ENCODE assay signal across 8 mouse cellular contexts in genomic region chr19:47820832-47821493, GRCm38 (mm10). TPM values are rescaled to one million over a fixed set of nuclear protein-coding genes. Genes with fewer than 3 reads are reported as not detected.
DNase-seq lines count a peak whose midpoint lies in the region; ATAC-seq and TF ChIP-seq lines count a peak whose summit lies in the region.

No protein-coding gene starts in this region.

- H3K9me3 ChIP-seq in liver, embryonic 12.5 days (replicated peaks): no peaks in the 10 kb centered on the region
- no peaks in the 10 kb centered on the region for H3K9me3 ChIP-seq in kidney, embryonic 16.5 days (ENCODE audit: low read length)
- no peaks in the 10 kb centered on the region for H3K9me3 ChIP-seq in liver, embryonic 11.5 days (ENCODE audit: control insufficient read depth, low read length)
- no peaks in the 10 kb centered on the region for H3K9me3 ChIP-seq in neural tube, embryonic 11.5 days (ENCODE audit: control insufficient read depth, low read length)
- H3K9me3 ChIP-seq in stomach, postnatal 0 days (ENCODE audit: control insufficient read depth, low read length): no peaks in the 10 kb centered on the region

- DNase-seq in liver: peak; percentile 68
- peak; percentile 85 to 86 for DNase-seq in cerebellum, postnatal 14 days
- DNase-seq in gastrocnemius, adult 18-20 months (ENCODE audit: low spot score): peak; percentile 70
- peak; percentile 57 for DNase-seq in liver, embryonic 11.5 days (ENCODE audit: low spot score)
- DNase-seq in neural tube, embryonic 11.5 days (ENCODE audit: low spot score): peak; percentile 75
- DNase-seq in stomach, postnatal 0 days (ENCODE audit: low spot score): peak; percentile 79

- peak; percentile 81 for TF ChIP-seq CTCF in stomach, postnatal 0 days (IDR thresholded peaks at IDR 0.05; ENCODE audit: low read depth)

- no peak overlapping the region for H3K9ac ChIP-seq in liver, embryonic 12.5 days
- no peak overlapping the region for H3K9ac ChIP-seq in kidney, embryonic 16.5 days (replicated peaks; ENCODE audit: low read length)
- no peak overlapping the region for H3K9ac ChIP-seq in liver, embryonic 11.5 days (ENCODE audit: low read depth, low read length)
- no peak overlapping the region for H3K9ac ChIP-seq in neural tube, embryonic 11.5 days (ENCODE audit: low read length)
- no peak overlapping the region for H3K9ac ChIP-seq in stomach, postnatal 0 days (ENCODE audit: low read length)

- H3K27ac ChIP-seq in liver, embryonic 12.5 days: no peak overlapping the region
- H3K27ac ChIP-seq in kidney, embryonic 16.5 days (ENCODE audit: low read length): no peak overlapping the region
- H3K27ac ChIP-seq in liver, embryonic 11.5 days (ENCODE audit: low read depth, low read length): no peak overlapping the region
- H3K27ac ChIP-seq in neural tube, embryonic 11.5 days (ENCODE audit: low read depth, low read length): no peak overlapping the region
- H3K27ac ChIP-seq in stomach, postnatal 0 days (replicated peaks): no peak overlapping the region

- no peaks in the 10 kb centered on the region for H3K4me1 ChIP-seq in liver, embryonic 12.5 days
- H3K4me1 ChIP-seq in kidney, embryonic 16.5 days (ENCODE audit: insufficient read depth, low read length): peaks cover 3% of the 10 kb centered on the region; the same call in 1 of the 2 replicates
- H3K4me1 ChIP-seq in liver, embryonic 11.5 days (replicated peaks; ENCODE audit: control insufficient read depth, insufficient read depth, low read length): no peaks in the 10 kb centered on the region
- H3K4me1 ChIP-seq in neural tube, embryonic 11.5 days (ENCODE audit: control insufficient read depth, insufficient read depth, low read length): no peaks in the 10 kb centered on the region
- no peaks in the 10 kb centered on the region; the same call in 1 of the 2 replicates for H3K4me1 ChIP-seq in stomach, postnatal 0 days (replicated peaks; ENCODE audit: control insufficient read depth, insufficient read depth)

- 19% methylated on average over 8 of the region's 9 CpGs for WGBS in liver, embryonic 12.5 days (ENCODE audit: insufficient replicate concordance)
- WGBS in kidney, embryonic 16.5 days: 26% methylated on average over 8 of the region's 9 CpGs
- 18% methylated on average over 8 of the region's 9 CpGs for WGBS in liver, embryonic 11.5 days
- 23% methylated on average over 7 of the region's 9 CpGs for WGBS in neural tube, embryonic 11.5 days
- 20% methylated on average over 8 of the region's 9 CpGs for whole genome bisulfite sequencing in stomach, postnatal 0 days

- H3K4me3 ChIP-seq in liver, embryonic 12.5 days: no peak overlapping the region
- no peak overlapping the region for H3K4me3 ChIP-seq in kidney, embryonic 16.5 days (ENCODE audit: low read length)
- no peak overlapping the region for H3K4me3 ChIP-seq in liver, embryonic 11.5 days (ENCODE audit: low read depth, low read length)
- H3K4me3 ChIP-seq in neural tube, embryonic 11.5 days (ENCODE audit: low read depth, low read length): no peak overlapping the region
- H3K4me3 ChIP-seq in stomach, postnatal 0 days (ENCODE audit: low read depth, low read length): no peak overlapping the region

- peaks cover 14% of the 10 kb centered on the region for H3K27me3 ChIP-seq in liver, embryonic 12.5 days (replicated peaks)
- H3K27me3 ChIP-seq in kidney, embryonic 16.5 days (ENCODE audit: insufficient read depth, low read length): peaks cover 13% of the 10 kb centered on the region
- H3K27me3 ChIP-seq in liver, embryonic 11.5 days (replicated peaks; ENCODE audit: control insufficient read depth, insufficient read depth, low read length): peaks cover 3% of the 10 kb centered on the region; the same call in 1 of the 2 replicates
- no peaks in the 10 kb centered on the region for H3K27me3 ChIP-seq in neural tube, embryonic 11.5 days (ENCODE audit: control insufficient read depth, insufficient read depth, low read length)
- no peaks in the 10 kb centered on the region for H3K27me3 ChIP-seq in stomach, postnatal 0 days (ENCODE audit: control insufficient read depth, insufficient read depth, low read length)

- no peak for TF ChIP-seq EP300 in stomach, postnatal 0 days (optimal IDR thresholded peaks at IDR 0.05)

- H3K4me2 ChIP-seq in liver, embryonic 12.5 days: no peak overlapping the region
- 0 out of 2 replicates have a peak overlapping the region, but pooled peaks have one; percentile 10 for H3K4me2 ChIP-seq in kidney, embryonic 16.5 days (replicated peaks; ENCODE audit: low read depth, low read length)
- no peak overlapping the region for H3K4me2 ChIP-seq in liver, embryonic 11.5 days
- no peak overlapping the region for H3K4me2 ChIP-seq in neural tube, embryonic 11.5 days (ENCODE audit: low read depth)
- H3K4me2 ChIP-seq in stomach, postnatal 0 days (replicated peaks; ENCODE audit: low read depth): no peak overlapping the region

- no peak for ATAC-seq in liver, embryonic 12.5 days
- ATAC-seq in kidney, embryonic 16.5 days (ENCODE audit: low FRiP score, low TSS enrichment): no peak
- ATAC-seq in liver, embryonic 11.5 days (replicated peaks; ENCODE audit: low FRiP score): no peak
- no peak for ATAC-seq in neural tube, embryonic 11.5 days (ENCODE audit: insufficient read depth, low FRiP score, low TSS enrichment)
- peak; percentile 56 for ATAC-seq in stomach, postnatal 0 days (ENCODE audit: low FRiP score, low TSS enrichment)

- H3K36me3 ChIP-seq in liver, embryonic 12.5 days: no peaks in the 10 kb centered on the region
- H3K36me3 ChIP-seq in kidney, embryonic 16.5 days (ENCODE audit: insufficient read depth, low read length): no peaks in the 10 kb centered on the region
- no peaks in the 10 kb centered on the region for H3K36me3 ChIP-seq in liver, embryonic 11.5 days (ENCODE audit: control insufficient read depth, insufficient read depth, low read length)
- no peaks in the 10 kb centered on the region for H3K36me3 ChIP-seq in neural tube, embryonic 11.5 days (ENCODE audit: control insufficient read depth, insufficient read depth, low read length)
- no peaks in the 10 kb centered on the region for H3K36me3 ChIP-seq in stomach, postnatal 0 days (ENCODE audit: control insufficient read depth, insufficient read depth, low read length)

RNA-seq across cellular contexts. Expression of gene Gsto1, which starts 33.8 kb away (rescaled TPM):
- 119 and 123 TPM in 2 replicates for polyA plus RNA-seq in liver, embryonic 12.5 days (2016; fragmentation: Nextera tagmentation; extraction: Ambion mirVana)
- 10 to 100 TPM; 56.6 to 57.8 TPM for total RNA-seq in gastrocnemius, adult 18-20 months (2021)
- 130 and 134 TPM in 2 replicates for polyA plus RNA-seq in kidney, embryonic 16.5 days (2015; fragmentation: Nextera tagmentation; extraction: Ambion mirVana)
- 183 and 195 TPM in 2 replicates for polyA plus RNA-seq in liver, embryonic 11.5 days (2014; fragmentation: Nextera tagmentation; extraction: Ambion mirVana)
- polyA plus RNA-seq in neural tube, embryonic 11.5 days (2014; fragmentation: Nextera tagmentation; extraction: Ambion mirVana): 130 and 136 TPM in 2 replicates
- 3,153 and 3,669 TPM in 2 replicates for polyA plus RNA-seq in stomach, postnatal 0 days (2015; fragmentation: Nextera tagmentation; extraction: Ambion mirVana)

RNA-seq across cellular contexts. Expression of gene Gsto2, which starts 44.4 kb away (rescaled TPM):
- polyA plus RNA-seq in liver, embryonic 12.5 days (2016; fragmentation: Nextera tagmentation; extraction: Ambion mirVana): 0.29 and 0.31 TPM in 2 replicates
- total RNA-seq in gastrocnemius, adult 18-20 months (2021): under 1 TPM; 0.25 to 0.66 TPM
- 1.1 and 1.4 TPM in 2 replicates for polyA plus RNA-seq in kidney, embryonic 16.5 days (2015; fragmentation: Nextera tagmentation; extraction: Ambion mirVana)
- 0.55 and 0.67 TPM in 2 replicates for polyA plus RNA-seq in liver, embryonic 11.5 days (2014; fragmentation: Nextera tagmentation; extraction: Ambion mirVana)
- polyA plus RNA-seq in neural tube, embryonic 11.5 days (2014; fragmentation: Nextera tagmentation; extraction: Ambion mirVana): 0.99 and 1.3 TPM in 2 replicates
- 3.5 and 4.2 TPM in 2 replicates for polyA plus RNA-seq in stomach, postnatal 0 days (2015; fragmentation: Nextera tagmentation; extraction: Ambion mirVana)

Comparison
In these comparisons a context has a peak if more than half of its experiments do, and no peak if none do; other contexts are left out.
1. RNA of gene Gsto1, which starts 33.8 kb away (polyA plus RNA-seq): 3,153 to 3,669 TPM in stomach, postnatal 0 days; 183 to 195 TPM in liver, embryonic 11.5 days, 130 to 134 TPM in kidney, embryonic 16.5 days, 130 to 136 TPM in neural tube, embryonic 11.5 days and 119 to 123 TPM in liver, embryonic 12.5 days; every median in the first group is over 10 times any median in the second.
2. Peak in every context shown above with its lines, with median percentiles within 50 percentile points of each other: DNase-seq.